Mouse (Mus musculus) urinary bladder, adult 2 months (tissue): Measurements from ENCODE around the gene Epha6. TPM values are rescaled to one million over a fixed set of nuclear protein-coding genes. Genes with fewer than 3 reads are reported as not detected.

Experiments
- DNase-seq: peaks from one replicate; pipeline ENCODE4 v3.0.0; 2022; ENCODE audit warnings: low spot score
- polyA plus RNA-seq: library from polyadenylated mRNA; depleted of rRNA; stranded (reverse); fragments of >200 nt; gene quantifications from 2 replicates; pipeline ENCODE4 v1.2.3, GENCODE M21; 2012

Epha6 gene
- polyA plus RNA-seq, 1 experiment: not detected

GRCm38 (mm10) chr16:60264719-60265508 is 340.4 kb downstream of the Epha6 start:
- DNase-seq: no peak

DNA sequence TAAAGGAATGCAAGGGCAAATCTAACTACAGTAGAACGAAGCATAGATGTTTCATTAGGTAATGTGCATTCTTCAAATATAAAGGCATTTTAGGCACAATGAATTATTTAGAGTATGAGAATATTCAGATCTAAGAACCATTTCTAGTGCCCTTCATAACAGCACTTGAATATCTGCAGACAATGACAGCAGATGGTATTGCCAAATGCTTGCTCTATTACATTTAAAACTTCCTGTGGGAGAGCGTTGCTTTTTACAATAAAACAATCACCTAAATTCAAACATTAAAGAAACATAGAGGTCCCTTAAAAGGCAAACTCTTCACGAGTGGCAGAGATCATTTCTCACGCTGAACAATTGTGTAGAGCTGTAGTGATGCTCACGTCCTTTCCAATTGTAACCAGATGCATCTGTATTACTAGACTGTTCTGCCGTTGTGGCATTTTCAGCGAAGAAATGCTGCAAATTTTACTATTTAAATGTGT is 347.1 kb downstream of the Epha6 start:
- DNase-seq: no peak

GRCm38 (mm10) chr16:60257623-60258022 is 347.7 kb downstream of the Epha6 start:
- DNase-seq: no peak

DNA sequence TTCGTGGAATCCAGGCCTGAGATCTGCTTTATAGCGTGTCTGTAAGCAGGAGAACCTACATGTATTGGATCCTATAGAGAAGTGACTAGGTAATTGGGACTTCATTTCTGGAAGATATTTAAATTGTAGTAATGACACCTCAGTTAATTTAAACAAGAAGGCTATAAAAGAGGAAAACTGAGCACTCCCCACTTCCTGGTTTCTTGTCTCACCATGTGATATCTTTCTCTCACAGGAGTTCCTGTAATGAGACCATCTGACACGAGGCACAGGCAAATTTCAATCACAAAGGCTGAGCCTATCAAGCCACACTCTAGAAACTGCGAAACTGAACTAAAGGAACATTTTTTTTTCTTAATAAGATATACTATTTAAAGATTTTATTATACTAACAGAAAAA is 348.3 kb downstream of the Epha6 start:
- no peak for DNase-seq

DNA sequence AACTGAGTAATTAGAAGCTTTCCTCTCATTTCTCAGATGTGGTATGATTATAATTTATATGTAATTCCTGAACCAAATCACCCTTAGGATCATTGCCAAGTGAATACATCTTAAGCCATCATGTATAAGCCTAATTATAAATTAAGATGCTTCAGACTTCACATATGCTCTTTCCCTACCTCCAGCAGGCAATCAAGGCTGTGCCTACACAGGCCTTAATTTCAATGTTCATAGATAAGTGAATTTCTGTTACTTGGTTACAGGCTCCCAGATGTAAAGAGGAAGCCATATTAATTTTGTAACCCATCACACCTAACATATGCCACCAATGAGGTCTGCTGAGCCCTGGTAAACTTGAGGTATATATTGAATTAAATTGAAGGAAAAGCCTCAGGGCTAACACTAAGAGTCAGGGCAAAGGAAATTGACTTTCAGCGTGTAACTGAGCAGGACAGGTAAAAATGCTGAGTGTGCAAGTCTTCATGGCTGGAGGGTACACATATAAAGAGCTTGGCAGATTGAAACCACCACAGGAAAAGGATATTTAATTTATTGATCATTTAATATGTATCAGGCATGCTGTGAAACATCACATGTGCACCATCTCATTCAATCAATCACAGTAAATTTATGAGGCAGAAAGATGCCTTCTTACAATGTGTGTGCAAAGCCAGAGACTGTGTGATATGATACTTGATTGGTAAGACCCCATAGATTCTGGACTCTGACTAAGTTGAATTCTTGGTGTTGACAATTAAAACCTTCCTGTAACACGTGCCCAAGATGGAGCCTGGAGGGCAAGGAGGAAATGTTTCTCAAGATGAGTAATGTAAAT is 365.8 kb downstream of the Epha6 start:
- DNase-seq: no peak

GRCm38 (mm10) chr16:60233985-60234766 is 371.2 kb downstream of the Epha6 start:
- no peak for DNase-seq

DNA sequence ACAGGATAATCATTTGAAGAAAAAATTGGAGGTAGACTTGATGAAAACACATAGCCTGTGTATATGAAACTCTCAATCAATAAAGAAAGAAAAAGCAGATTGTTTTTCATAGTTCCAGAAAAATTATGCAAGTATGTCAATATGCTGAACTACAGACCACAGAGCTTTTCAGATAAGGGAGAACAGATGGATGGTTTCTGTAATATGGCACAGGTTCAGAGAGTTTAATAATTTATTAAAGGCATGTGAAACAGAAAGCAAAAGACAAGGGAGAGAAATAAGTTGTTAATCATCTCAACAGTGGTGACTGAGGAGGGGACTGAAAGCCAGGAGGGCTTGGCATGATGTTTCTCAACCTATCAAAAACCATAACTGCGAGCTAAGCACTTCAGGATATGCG is 372.3 kb downstream of the Epha6 start:
- no peak for DNase-seq

DNA sequence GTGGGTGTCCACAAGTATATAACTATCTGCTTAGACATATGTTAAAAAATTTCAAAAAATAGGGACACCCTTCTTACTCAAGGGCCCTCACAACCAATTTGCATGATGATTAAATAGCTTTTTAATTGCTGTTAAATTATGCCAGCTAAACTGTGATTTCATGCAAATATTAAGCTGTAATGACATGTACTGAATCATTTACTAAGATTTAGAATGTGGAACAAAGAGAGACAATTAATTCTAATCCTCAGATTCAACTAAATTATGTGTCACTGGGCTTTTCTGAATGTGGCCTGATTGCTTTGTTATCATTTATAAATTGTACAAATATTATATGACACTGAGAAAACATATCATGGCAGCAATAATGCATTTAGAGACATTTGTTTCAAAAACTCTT is 396.2 kb downstream of the Epha6 start:
- DNase-seq: no peak

DNA sequence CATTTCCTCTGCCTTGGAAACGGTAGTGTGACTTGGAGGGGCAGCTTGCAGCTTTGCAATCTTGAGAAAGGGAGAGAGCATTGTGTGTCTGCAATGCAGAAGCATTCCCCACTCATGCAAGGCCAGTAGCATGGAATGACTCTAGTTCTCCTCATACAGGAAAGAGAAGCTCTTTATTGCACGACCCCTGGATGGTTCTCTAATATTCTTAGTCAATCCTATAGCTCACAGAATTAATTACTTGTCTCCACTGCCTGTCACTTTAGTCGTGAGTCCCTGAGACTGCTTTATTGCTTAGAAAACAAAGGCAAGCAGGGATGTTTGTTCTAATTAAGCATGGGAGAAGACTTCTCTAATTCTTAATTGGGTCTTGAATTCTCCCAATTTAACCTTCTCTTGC is 429.8 kb downstream of the Epha6 start:
- DNase-seq: no peak

- DNase-seq: no peak
Measured at GRCm38 (mm10) chr16:60152439-60152838, 452.9 kb downstream of the Epha6 start.

GRCm38 (mm10) chr16:60144370-60144769 is 461.0 kb downstream of the Epha6 start:
- DNase-seq: no peak

DNA sequence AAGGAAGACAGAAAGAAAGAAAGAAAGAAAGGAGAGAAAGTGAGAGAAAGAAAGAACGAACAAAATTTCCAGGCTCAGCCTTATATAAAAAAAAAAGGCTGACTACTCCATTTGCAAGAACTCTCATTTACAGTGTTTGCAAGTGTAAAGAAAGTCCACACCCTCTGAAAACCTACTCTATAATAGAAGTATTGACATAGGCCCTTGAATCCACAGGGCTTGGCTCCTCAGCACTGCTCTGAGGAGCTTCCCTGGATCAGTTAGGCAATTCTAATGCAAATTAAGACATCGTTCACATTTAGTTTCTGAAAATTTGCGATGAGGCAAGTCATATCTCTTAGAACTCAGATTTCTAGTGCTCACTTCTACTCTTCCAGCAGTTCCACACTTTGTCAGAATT is 483.9 kb downstream of the Epha6 start:
- no peak for DNase-seq

DNA sequence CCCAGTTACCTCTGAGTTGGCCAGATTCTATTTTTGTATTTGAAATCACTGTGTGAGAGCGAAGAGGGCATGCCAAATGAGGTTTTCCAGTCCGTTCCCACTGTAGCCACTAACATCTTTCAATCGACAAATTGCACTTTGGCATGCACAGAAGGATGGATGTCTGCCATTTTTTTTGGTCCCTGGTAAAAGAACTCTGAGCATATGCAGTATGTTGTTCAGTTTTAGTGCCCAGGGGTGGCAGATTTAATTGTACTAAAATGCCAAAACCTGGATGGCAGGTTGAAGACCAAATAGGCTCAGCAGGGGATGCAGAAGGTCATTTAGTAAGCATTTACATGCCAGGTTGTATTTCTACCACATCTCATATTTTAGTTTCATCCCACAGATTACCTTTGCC is 503.1 kb downstream of the Epha6 start:
- DNase-seq: no peak

DNA sequence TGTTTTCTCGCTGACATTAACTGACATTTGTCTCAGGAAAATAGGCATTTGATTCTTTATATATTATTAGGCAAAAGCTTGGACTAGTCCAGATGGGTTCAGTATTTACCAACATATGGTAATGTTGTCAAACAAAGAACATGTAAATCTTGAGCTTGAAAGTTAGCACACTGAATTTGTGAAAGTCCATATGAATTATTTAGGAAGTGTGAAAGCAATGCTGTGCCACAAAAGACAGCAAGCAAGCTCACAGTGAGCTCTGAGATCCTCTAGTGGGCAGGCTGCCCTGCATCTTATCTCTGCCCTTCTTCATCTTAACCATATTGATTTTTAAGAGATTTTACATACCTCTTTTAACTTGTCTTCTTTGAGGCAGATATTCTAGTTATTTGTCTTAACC is 510.0 kb downstream of the Epha6 start:
- no peak for DNase-seq

GRCm38 (mm10) chr16:60086976-60087375 is 518.4 kb downstream of the Epha6 start:
- no peak for DNase-seq

GRCm38 (mm10) chr16:60070457-60071112 is 534.7 kb downstream of the Epha6 start:
- no peak for DNase-seq

DNA sequence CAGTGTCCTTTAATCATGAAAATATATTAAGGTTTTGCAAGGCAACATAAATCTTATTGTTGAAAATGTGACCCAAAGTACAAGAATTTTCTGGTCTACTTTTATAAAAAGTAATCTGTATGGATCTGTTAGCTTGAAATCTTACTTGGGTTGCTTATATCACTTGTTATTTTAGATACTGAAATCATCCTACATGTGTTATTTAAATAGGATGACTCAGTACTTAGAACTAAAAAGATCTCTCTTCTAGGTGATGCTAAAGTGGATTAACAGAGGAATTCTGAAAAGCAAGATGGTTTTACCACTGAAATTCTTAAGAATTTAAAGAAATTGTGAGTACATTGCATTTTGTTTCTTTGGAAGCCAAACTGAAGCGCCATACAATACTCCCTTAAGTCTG is 561.5 kb downstream of the Epha6 start:
- DNase-seq: no peak

- DNase-seq: no peak
Measured at GRCm38 (mm10) chr16:60028381-60028780, 577.0 kb downstream of the Epha6 start.

DNA sequence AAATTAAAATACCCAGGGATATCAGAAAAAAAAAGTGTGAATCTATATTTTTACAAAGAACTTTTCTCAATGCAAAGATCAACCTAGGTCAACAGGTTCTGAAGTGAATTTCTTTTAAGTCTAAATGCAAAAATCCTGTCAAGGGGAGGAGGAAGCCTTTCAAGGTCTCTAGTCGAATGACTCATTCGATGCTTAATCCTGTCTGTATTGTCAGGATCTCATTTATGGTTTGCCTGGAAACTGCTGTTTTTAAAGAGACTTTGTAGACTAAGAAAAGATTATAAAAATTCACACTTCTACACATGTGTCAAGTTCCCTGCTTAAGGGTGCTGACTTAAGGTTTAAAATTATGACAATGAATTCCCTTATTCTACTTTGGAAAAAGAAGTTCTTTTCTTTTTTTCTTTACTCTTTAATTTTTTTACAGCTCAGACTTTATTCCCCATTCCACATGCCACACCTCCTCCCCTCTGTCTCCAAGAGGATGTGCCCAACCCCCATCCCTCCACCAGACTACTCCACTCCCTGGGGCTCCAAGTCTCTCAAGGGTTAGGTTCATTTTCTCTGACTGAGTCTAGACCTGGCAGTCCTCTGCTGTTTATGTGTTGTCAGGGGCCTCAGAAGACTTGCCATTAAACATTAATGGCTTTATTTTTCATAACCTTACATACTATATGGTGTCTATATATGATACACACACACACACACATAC is 598.3 kb downstream of the Epha6 start:
- no peak for DNase-seq

DNA sequence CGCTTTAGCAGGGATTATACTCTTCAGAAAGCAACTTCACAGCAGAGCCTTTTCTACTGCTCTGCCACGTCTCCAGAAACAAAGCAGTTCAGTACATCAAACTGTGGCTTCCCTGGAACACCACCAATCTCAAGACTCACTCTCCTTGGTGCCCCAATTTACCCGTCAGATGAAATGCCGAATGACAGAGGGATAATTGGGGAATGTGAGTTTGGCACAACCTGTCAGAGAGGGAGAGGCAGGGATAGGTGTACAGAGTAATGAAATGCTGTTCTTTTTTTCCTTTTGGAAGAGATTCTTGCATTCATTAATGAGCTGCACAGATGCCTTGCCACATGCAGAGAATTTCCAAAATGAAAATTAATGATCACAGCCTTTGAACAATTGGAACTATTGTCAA is 635.5 kb downstream of the Epha6 start:
- no peak for DNase-seq

GRCm38 (mm10) chr16:59955731-59956130 is 649.6 kb downstream of the Epha6 start:
- no peak for DNase-seq
